Mouse (Mus musculus) left cerebral cortex, postnatal 10 days (tissue): ENCODE measurements around the gene Nlrp3. TPM values are rescaled to one million over a fixed set of nuclear protein-coding genes. Genes with fewer than 3 reads are reported as not detected.
A peak's percentile ranks its signal among the peaks of the same experiment; 100 is the strongest.

Experiments used
- DNase-seq, 2 experiments: peaks; one replicate each; pipeline ENCODE4 v3.0.0; 2021 to 2022; ENCODE audit warnings: low spot score in 2 of 2, mixed read lengths in 1 of 2; ENCODE audit errors: extremely low spot score in 1 of 2
- intact Hi-C: fragments of 180-260 bp; cut with DNase I; formaldehyde crosslinking; loops from one replicate; pipeline ENCODE4 v1.15.1; 2025
- total RNA-seq, 2 experiments: library from RNA; stranded (reverse); gene quantifications; 2 replicates each; pipeline ENCODE4 v1.2.3; 2021

The Nlrp3 gene
- total RNA-seq, 2 experiments from 2014 or later: 0.79 to 1.5 TPM

GRCm38 (mm10) chr11:59596091-59596490, 54.7 kb downstream of the Nlrp3 start:
- intact Hi-C loops: no loop called here
- no peak for DNase-seq

DNA sequence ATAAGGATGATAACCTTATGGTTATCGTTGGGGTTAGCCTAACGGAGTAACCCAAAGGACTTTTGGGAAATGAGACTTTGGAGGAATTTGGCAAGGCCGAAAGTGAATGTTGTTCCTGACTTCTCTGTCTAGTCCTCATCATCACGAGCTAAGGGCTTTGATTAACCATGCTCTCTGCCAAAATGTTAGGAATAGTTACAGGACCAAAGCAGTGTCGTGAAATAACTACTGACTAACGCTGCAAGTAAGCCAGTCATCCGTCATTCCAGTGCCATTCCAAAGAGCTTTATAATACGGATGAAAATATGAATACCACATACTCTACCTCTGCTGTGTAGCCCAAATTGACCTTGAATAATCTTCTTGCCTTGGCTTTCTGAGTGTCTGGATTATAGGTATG, 55.6 kb downstream of the Nlrp3 start:
- DNase-seq: no peak
- intact Hi-C loops: no loop called here

GRCm38 (mm10) chr11:59599211-59599610, 57.8 kb downstream of the Nlrp3 start:
- no peak for DNase-seq
- intact Hi-C loops: no loop called here

DNA sequence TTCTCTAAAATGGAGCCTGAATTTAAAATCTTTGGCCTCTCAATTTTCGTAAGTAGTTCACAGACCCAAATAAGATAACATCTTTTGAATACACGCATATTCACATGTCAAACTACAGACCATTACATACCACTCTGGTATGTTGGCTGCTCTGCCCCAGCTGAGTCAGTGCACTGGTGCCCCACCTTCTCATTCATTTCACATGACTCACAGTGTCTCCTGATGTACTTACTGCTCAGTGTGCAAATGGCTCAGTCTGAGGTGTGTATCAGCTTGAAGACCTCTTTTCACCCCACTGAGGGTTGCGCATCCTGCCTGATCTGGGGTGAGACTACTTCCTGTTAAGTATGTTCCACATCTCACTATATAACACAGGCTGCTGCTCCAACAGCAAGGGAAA, 59.5 kb downstream of the Nlrp3 start:
- intact Hi-C loops: no loop called here
- DNase-seq: no peak

- intact Hi-C loops: no loop called here
- DNase-seq: no peak
Measured at GRCm38 (mm10) chr11:59602287-59602686, 60.9 kb downstream of the Nlrp3 start.

GRCm38 (mm10) chr11:59611646-59612045, 70.3 kb downstream of the Nlrp3 start:
- intact Hi-C loops: no loop called here
- no peak for DNase-seq

GRCm38 (mm10) chr11:59614120-59614519, 72.8 kb downstream of the Nlrp3 start:
- intact Hi-C loops: loop anchor here (2.0 kb wide), 1 partner anchor 87 kb away; the partner anchor contains the start of gene Zkscan17
- peak; percentile 16 to 51 for DNase-seq

Other genes with a start within 250 kb of the Nlrp3 start
- 10 to 100 TPM; 14.0 to 15.2 TPM for gene Wnt9a, start 234.6 kb upstream of the Nlrp3 start, total RNA-seq
- gene Prss38, start 165.9 kb upstream of the Nlrp3 start, total RNA-seq: not detected
- gene Jmjd4, start 91.5 kb upstream of the Nlrp3 start, total RNA-seq: 10 to 100 TPM; 34.4 to 34.5 TPM
- 100 to 1,000 TPM; 366 to 371 TPM for gene Snap47, start 90.4 kb upstream of the Nlrp3 start, total RNA-seq
- 1 to 10 TPM; 4.2 to 4.7 TPM for gene Zfp867, start 69.1 kb upstream of the Nlrp3 start, total RNA-seq
- gene Zkscan17, start 14.8 kb upstream of the Nlrp3 start, total RNA-seq: 10 to 100 TPM; 15.6 to 16.2 TPM
- not detected for gene Olfr222, start 34.7 kb downstream of the Nlrp3 start, total RNA-seq
- gene Olfr223, start 51.7 kb downstream of the Nlrp3 start, total RNA-seq: not detected
- 100 to 1,000 TPM; 239 to 247 TPM for gene Mprip, start 119.7 kb downstream of the Nlrp3 start, total RNA-seq
- 1 to 10 TPM; 1.2 TPM for gene Pld6, start 246.1 kb downstream of the Nlrp3 start, total RNA-seq